Mouse (Mus musculus): ENCODE measurements around the gene 1810043G02Rik. TPM values are rescaled to one million over a fixed set of nuclear protein-coding genes. Genes with fewer than 3 reads are reported as not detected.
A peak's percentile ranks its signal among the peaks of the same experiment; 100 is the strongest.
"Not testable (repeated sequence)": the region's sequence is repeated elsewhere in the genome, so short reads cannot be mapped to it uniquely, and the experiment has no call there.

The 1810043G02Rik gene
- total and polyA plus RNA-seq, 3 experiments: 9.3 to 15.6 TPM; not detected in 1

- H3K9me3 ChIP-seq (replicated peaks; ENCODE audit: insufficient read depth, low read length); H3K27ac ChIP-seq (ENCODE audit: control insufficient read depth, low read depth, low read length); H3K36me3 ChIP-seq (ENCODE audit: control insufficient read depth in 1 of 2, insufficient read depth in 2 of 2, low read length in 2 of 2); H3K27me3 ChIP-seq (ENCODE audit: control insufficient read depth in 1 of 2, insufficient read depth in 2 of 2, low read length in 2 of 2): not testable (repeated sequence)
- Histone ChIP-seq H3K9ac (ENCODE audit: control insufficient read depth, low read depth, low read length, poor library complexity, severe bottlenecking) (peak overlapping the region; percentile 69), H3K4me1 (ENCODE audit: control insufficient read depth in 1 of 2, insufficient read depth in 2 of 2, low read length in 2 of 2) (peaks cover 2 to 14% of the 10 kb centered on the region in 2 experiments; a peak in 3 of 4 replicates), H3K4me3 (ENCODE audit: control insufficient read depth in 1 of 2, insufficient read depth in 1 of 2, low read depth in 2 of 2, low read length in 2 of 2) (peak overlapping the region; percentile 79 to 80), H3K79me2 (ENCODE audit: control insufficient read depth, insufficient read depth, low read length, poor library complexity) (peaks cover 19% of the 10 kb centered on the region)
- peak; percentile 70 for DNase-seq (ENCODE audit: low read depth, low spot score)
- TF ChIP-seq CTCF (IDR thresholded peaks at IDR 0.05 in 2 of 3, conservative IDR thresholded peaks at IDR 0.05 in 1 of 3; ENCODE audit: control insufficient read depth in 1 of 3, insufficient read depth in 1 of 3, low read depth in 2 of 3, low read length in 3 of 3, poor library complexity in 1 of 3, severe bottlenecking in 1 of 3) (peak in 2 of 3 experiments; percentile 23 to 47; a peak in 3 of 6 replicates), SMC3 (IDR thresholded peaks at IDR 0.05; ENCODE audit: low read depth, low read length) (peak; percentile 28; the same call in 1 of the 2 replicates), RAD21 (IDR thresholded peaks at IDR 0.05; ENCODE audit: low read depth, low read length) (peak; percentile 13), ZNF384 (IDR thresholded peaks at IDR 0.05; ENCODE audit: low read depth, low read length) (peak; percentile 69), TBP (IDR thresholded peaks at IDR 0.05; ENCODE audit: low read depth, low read length) (peak; percentile 97)
Observed at GRCm38 (mm10) chr10:78011116-78011515, 32.8 kb downstream of the 1810043G02Rik start.

DNA sequence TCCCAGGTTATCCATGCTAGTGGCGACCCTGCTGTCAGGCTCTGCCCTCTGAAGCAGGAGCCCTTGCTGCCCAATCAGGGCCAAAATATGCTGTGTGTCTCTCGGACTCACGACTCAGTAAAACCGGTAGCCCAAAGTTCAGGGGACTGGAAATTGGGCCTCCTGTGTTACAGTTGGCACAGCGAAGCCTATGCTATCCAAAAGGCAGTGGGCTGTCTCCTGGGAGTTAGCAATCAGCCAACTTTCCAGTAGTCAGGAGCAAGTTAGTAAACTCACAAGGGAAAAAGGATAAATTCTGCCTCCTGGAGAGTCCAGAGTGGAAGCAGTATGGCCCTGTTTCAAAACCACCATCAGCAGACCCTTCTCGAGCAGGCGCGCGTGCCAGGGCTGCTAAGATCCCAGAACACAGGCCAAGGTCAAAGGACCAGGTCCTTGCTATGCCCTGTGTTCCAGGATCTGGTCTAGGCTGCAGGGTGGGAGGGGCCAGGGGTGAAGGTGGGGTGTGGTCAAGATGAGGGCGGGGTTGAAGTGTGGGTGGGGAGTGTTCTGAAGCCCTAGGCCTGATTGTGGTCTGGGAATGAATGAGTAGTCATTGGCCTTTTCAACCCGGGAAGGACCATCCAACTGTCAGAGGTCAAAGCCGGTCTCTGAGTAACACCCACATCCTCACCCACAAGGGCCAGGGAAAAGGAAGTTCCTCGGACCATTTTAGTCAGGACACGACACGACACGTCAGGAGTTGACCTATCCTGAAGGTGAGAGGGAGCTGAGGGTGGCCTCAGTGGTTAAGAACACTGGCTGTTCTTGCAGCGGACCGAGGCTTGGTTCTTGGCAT lies 34.6 kb downstream of the 1810043G02Rik start:
- Histone ChIP-seq H3K36me3 (ENCODE audit: control insufficient read depth in 1 of 2, insufficient read depth in 2 of 2, low read length in 2 of 2) (no peaks in the 10 kb centered on the region; a peak in 2 of 4 replicates), H3K4me3 (ENCODE audit: control insufficient read depth in 1 of 2, insufficient read depth in 1 of 2, low read depth in 2 of 2, low read length in 2 of 2) (no peak overlapping the region), H3K79me2 (ENCODE audit: control insufficient read depth, insufficient read depth, low read length, poor library complexity) (peaks cover 14% of the 10 kb centered on the region), H3K9ac (ENCODE audit: control insufficient read depth, low read depth, low read length, poor library complexity, severe bottlenecking) (no peak overlapping the region), H3K27me3 (ENCODE audit: control insufficient read depth in 1 of 2, insufficient read depth in 2 of 2, low read length in 2 of 2) (no peaks in the 10 kb centered on the region; a peak in 1 of 4 replicates), H3K9me3 (replicated peaks; ENCODE audit: insufficient read depth, low read length) (no peaks in the 10 kb centered on the region), H3K4me1 (ENCODE audit: control insufficient read depth in 1 of 2, insufficient read depth in 2 of 2, low read length in 2 of 2) (peaks cover 2 to 10% of the 10 kb centered on the region in 2 experiments; a peak in 2 of 4 replicates), H3K27ac (ENCODE audit: control insufficient read depth, low read depth, low read length) (no peak overlapping the region)
- no peak for TF ChIP-seq MYB (IDR thresholded peaks at IDR 0.05; ENCODE audit: low read depth, low read length)
- no peak for TF ChIP-seq ZMIZ1 (IDR thresholded peaks at IDR 0.05; ENCODE audit: low read depth, low read length)
- no peak for TF ChIP-seq MAZ (IDR thresholded peaks at IDR 0.05; ENCODE audit: low read depth, low read length)
- no peak for TF ChIP-seq USF1 (IDR thresholded peaks at IDR 0.05; ENCODE audit: low read depth, low read length)
- no peak for TF ChIP-seq ZNF384 (IDR thresholded peaks at IDR 0.05; ENCODE audit: low read depth, low read length)
- TF ChIP-seq HCFC1 (IDR thresholded peaks at IDR 0.05; ENCODE audit: low read depth, low read length): no peak
- TF ChIP-seq SIN3A (IDR thresholded peaks at IDR 0.05; ENCODE audit: low read length): no peak
- TF ChIP-seq POLR2A (IDR thresholded peaks at IDR 0.05; ENCODE audit: control insufficient read depth in 1 of 2, insufficient read depth in 1 of 2, low read depth in 1 of 2, low read length in 2 of 2, poor library complexity in 1 of 2): no peak
- no peak for TF ChIP-seq ZKSCAN1 (IDR thresholded peaks at IDR 0.05; ENCODE audit: low read depth, low read length)
- no peak for TF ChIP-seq RCOR1 (IDR thresholded peaks at IDR 0.05; ENCODE audit: low read depth, low read length)
- no peak for TF ChIP-seq MAFK (IDR thresholded peaks at IDR 0.05; ENCODE audit: borderline replicate concordance, low read depth, low read length)
- DNase-seq (ENCODE audit: low read depth, low spot score): no peak
